Mouse (Mus musculus) limb, embryonic 15.5 days (tissue): ENCODE data around the gene Syt7. TPM values are rescaled to one million over a fixed set of nuclear protein-coding genes. Genes with fewer than 3 reads are reported as not detected.

Experiments
- ATAC-seq: fragments of 200-750 bp; cut with Nextera tagmentation; 2 replicates; pipeline ENCODE4 v1.8.0; 2017; ENCODE audit warnings: low read depth, moderate TSS enrichment; ENCODE audit not compliant: insufficient number of reproducible peaks, low FRiP score, low TSS enrichment
- H3K27ac ChIP-seq: fragments of 300-500 bp; sonication (generic); 2 replicates; pipeline ENCODE4 v1.5.1; 2015; ENCODE audit warnings: moderate library complexity, mild to moderate bottlenecking, inconsistent platforms
- H3K27me3 ChIP-seq: fragments of 300-500 bp; sonication (generic); 2 replicates; pipeline ENCODE4 v1.6.1; 2015; ENCODE audit warnings: inconsistent platforms
- H3K36me3 ChIP-seq: fragments of 300-500 bp; sonication (generic); 2 replicates; pipeline ENCODE4 v1.6.1; 2015; ENCODE audit warnings: inconsistent platforms
- H3K4me1 ChIP-seq: fragments of 300-500 bp; sonication (generic); 2 replicates; pipeline ENCODE4 v1.6.1; 2015; ENCODE audit warnings: inconsistent platforms
- H3K4me2 ChIP-seq: fragments of 300-500 bp; sonication (generic); 2 replicates; pipeline ENCODE4 v1.6.1; 2015; ENCODE audit warnings: mild to moderate bottlenecking, inconsistent platforms
- H3K4me3 ChIP-seq: fragments of 300-500 bp; sonication (generic); 2 replicates; pipeline ENCODE4 v1.5.1; 2015; ENCODE audit warnings: mild to moderate bottlenecking, inconsistent platforms
- H3K9ac ChIP-seq: fragments of 300-500 bp; sonication (generic); 2 replicates; pipeline ENCODE4 v1.6.1; 2015; ENCODE audit warnings: inconsistent platforms
- H3K9me3 ChIP-seq: fragments of 300-500 bp; sonication (generic); 2 replicates; pipeline ENCODE4 v1.6.1; 2016; ENCODE audit warnings: inconsistent platforms
- WGBS: fragments of 180-500 bp; shearing (Covaris S2); methylation state at CpG from one replicate; pipeline ENCODE4 v1.1.7; 2015; 5-methylcytosine and 5-hydroxymethylcytosine counted together
- polyA plus RNA-seq: library from polyadenylated mRNA; unstranded; fragments of >200 nt; fragmentation: Nextera tagmentation; extraction: Ambion mirVana; gene quantifications from 2 replicates; pipeline ENCODE4 v1.2.1, GENCODE M21; 2015

The Syt7 gene
- 1.3 and 1.4 TPM in 2 replicates for polyA plus RNA-seq

GRCm38 (mm10) chr19:10388615-10389313 lies at the start of gene Syt7:
TSS of gene Syt7 (plus strand) at chr19:10389090.
- Histone ChIP-seq H3K4me3 (peak within 1 kb of the TSS; percentile 59), H3K36me3 (no peaks in the 10 kb centered on the region), H3K27ac (no peak within 1 kb of the TSS), H3K4me2 (peak within 1 kb of the TSS; percentile 93), H3K9me3 (no peaks in the 10 kb centered on the region), H3K4me1 (peaks cover 20% of the 10 kb centered on the region), H3K9ac (peak within 1 kb of the TSS; percentile 47), H3K27me3 (peaks cover 58% of the 10 kb centered on the region)
- ATAC-seq, result peak; percentile 68
- WGBS, result under 1% methylated on average over 68 of the region's 78 CpGs

GRCm38 (mm10) chr19:10339271-10339670 lies 49.6 kb upstream of the Syt7 start:
- no peak overlapping the region for H3K27ac ChIP-seq
- no peak overlapping the region for H3K9ac ChIP-seq
- no peaks in the 10 kb centered on the region for H3K9me3 ChIP-seq
- no peak for ATAC-seq
- H3K4me3 ChIP-seq, result no peak overlapping the region
- no peaks in the 10 kb centered on the region for H3K36me3 ChIP-seq
- H3K4me1 ChIP-seq, result peaks cover 22% of the 10 kb centered on the region
- peaks cover 43% of the 10 kb centered on the region for H3K27me3 ChIP-seq
- H3K4me2 ChIP-seq, result no peak overlapping the region
- 29% methylated on average over 5 of the region's 5 CpGs for WGBS

- Histone ChIP-seq H3K36me3 (no peaks in the 10 kb centered on the region), H3K4me3 (no peak overlapping the region), H3K27me3 (peaks cover 38% of the 10 kb centered on the region), H3K9me3 (no peaks in the 10 kb centered on the region), H3K27ac (no peak overlapping the region), H3K4me1 (peaks cover 22% of the 10 kb centered on the region), H3K9ac (no peak overlapping the region), H3K4me2 (no peak overlapping the region)
- WGBS, result 22% methylated on average over 5 of the region's 5 CpGs
- ATAC-seq, result no peak
Observed at GRCm38 (mm10) chr19:10340661-10341060, 48.2 kb upstream of the Syt7 start.

GRCm38 (mm10) chr19:10341152-10341551 lies 47.7 kb upstream of the Syt7 start:
- 16% methylated on average over 11 of the region's 11 CpGs for WGBS
- Histone ChIP-seq H3K36me3 (no peaks in the 10 kb centered on the region), H3K4me3 (no peak overlapping the region), H3K9me3 (no peaks in the 10 kb centered on the region), H3K27ac (no peak overlapping the region), H3K9ac (no peak overlapping the region), H3K4me1 (peaks cover 22% of the 10 kb centered on the region), H3K4me2 (no peak overlapping the region), H3K27me3 (peaks cover 38% of the 10 kb centered on the region)
- ATAC-seq, result no peak

- no peak for ATAC-seq
- H3K4me2 ChIP-seq, result no peak overlapping the region; the same call in 1 of the 2 replicates
- no peaks in the 10 kb centered on the region for H3K36me3 ChIP-seq
- H3K27me3 ChIP-seq, result peaks cover 34% of the 10 kb centered on the region
- peaks cover 22% of the 10 kb centered on the region for H3K4me1 ChIP-seq
- no peaks in the 10 kb centered on the region for H3K9me3 ChIP-seq
- no peak overlapping the region for H3K4me3 ChIP-seq
- H3K27ac ChIP-seq, result no peak overlapping the region
- H3K9ac ChIP-seq, result no peak overlapping the region
- WGBS, result 42% methylated on average over 12 of the region's 12 CpGs
Observed at GRCm38 (mm10) chr19:10341817-10342439, 47.0 kb upstream of the Syt7 start.

- H3K27ac ChIP-seq, result no peak overlapping the region
- H3K9ac ChIP-seq, result no peak overlapping the region
- H3K4me3 ChIP-seq, result no peak overlapping the region
- H3K27me3 ChIP-seq, result peaks cover 31% of the 10 kb centered on the region
- ATAC-seq, result no peak
- H3K4me1 ChIP-seq, result peaks cover 22% of the 10 kb centered on the region
- H3K36me3 ChIP-seq, result no peaks in the 10 kb centered on the region
- H3K9me3 ChIP-seq, result no peaks in the 10 kb centered on the region
- 82% methylated on average over 10 of the region's 10 CpGs for WGBS
- H3K4me2 ChIP-seq, result no peak overlapping the region
Observed at GRCm38 (mm10) chr19:10343866-10344265, 45.0 kb upstream of the Syt7 start.

- Histone ChIP-seq H3K27me3 (peaks cover 16% of the 10 kb centered on the region), H3K9ac (no peak overlapping the region), H3K4me3 (no peak overlapping the region), H3K4me1 (peaks cover 18% of the 10 kb centered on the region), H3K36me3 (no peaks in the 10 kb centered on the region), H3K9me3 (no peaks in the 10 kb centered on the region), H3K27ac (no peak overlapping the region), H3K4me2 (no peak overlapping the region)
- 39% methylated on average over 12 of the region's 12 CpGs for WGBS
- ATAC-seq, result no peak
Observed at GRCm38 (mm10) chr19:10345696-10346095, 43.2 kb upstream of the Syt7 start.

GRCm38 (mm10) chr19:10347628-10348273 lies 41.1 kb upstream of the Syt7 start:
- H3K4me1 ChIP-seq, result no peaks in the 10 kb centered on the region
- WGBS, result 53% methylated on average over 5 of the region's 5 CpGs
- no peak overlapping the region for H3K4me3 ChIP-seq
- H3K27me3 ChIP-seq, result peaks cover 11% of the 10 kb centered on the region
- H3K36me3 ChIP-seq, result no peaks in the 10 kb centered on the region
- ATAC-seq, result no peak
- H3K27ac ChIP-seq, result no peak overlapping the region
- no peak overlapping the region for H3K9ac ChIP-seq
- H3K4me2 ChIP-seq, result no peak overlapping the region
- no peaks in the 10 kb centered on the region for H3K9me3 ChIP-seq

GRCm38 (mm10) chr19:10352218-10352617 lies 36.7 kb upstream of the Syt7 start:
- Histone ChIP-seq H3K9ac (no peak overlapping the region), H3K27me3 (0 out of 2 replicates have a peak, but pooled peaks cover under 1% of the 10 kb centered on the region), H3K27ac (no peak overlapping the region), H3K9me3 (no peaks in the 10 kb centered on the region), H3K4me2 (no peak overlapping the region), H3K4me3 (no peak overlapping the region), H3K36me3 (no peaks in the 10 kb centered on the region), H3K4me1 (0 out of 2 replicates have a peak, but pooled peaks cover 4% of the 10 kb centered on the region)
- WGBS, result 80% methylated on average over 7 of the region's 7 CpGs
- no peak for ATAC-seq

GRCm38 (mm10) chr19:10354830-10355229 lies 34.1 kb upstream of the Syt7 start:
- no peak overlapping the region for H3K4me3 ChIP-seq
- no peaks in the 10 kb centered on the region for H3K36me3 ChIP-seq
- ATAC-seq, result no peak
- peaks cover 7% of the 10 kb centered on the region; the same call in 1 of the 2 replicates for H3K27me3 ChIP-seq
- H3K27ac ChIP-seq, result no peak overlapping the region
- 0 out of 2 replicates have a peak, but pooled peaks cover 4% of the 10 kb centered on the region for H3K4me1 ChIP-seq
- H3K9ac ChIP-seq, result no peak overlapping the region
- 74% methylated on average over 2 of the region's 2 CpGs for WGBS
- H3K4me2 ChIP-seq, result no peak overlapping the region
- H3K9me3 ChIP-seq, result no peaks in the 10 kb centered on the region

- 9% methylated on average over 12 of the region's 12 CpGs for WGBS
Observed at GRCm38 (mm10) chr19:10356845-10357503, 31.9 kb upstream of the Syt7 start.

More at GRCm38 (mm10) chr19:10356845-10357503, 31.9 kb upstream of the Syt7 start:
- peaks cover 7% of the 10 kb centered on the region; the same call in 1 of the 2 replicates for H3K27me3 ChIP-seq
- H3K4me3 ChIP-seq, result no peak overlapping the region
- no peaks in the 10 kb centered on the region for H3K36me3 ChIP-seq
- H3K4me1 ChIP-seq, result 0 out of 2 replicates have a peak, but pooled peaks cover 4% of the 10 kb centered on the region
- no peaks in the 10 kb centered on the region for H3K9me3 ChIP-seq
- no peak for ATAC-seq
- H3K9ac ChIP-seq, result no peak overlapping the region
- no peak overlapping the region for H3K4me2 ChIP-seq
- no peak overlapping the region for H3K27ac ChIP-seq
